Mouse (Mus musculus) thymus, postnatal 0 days (tissue): Measurements from ENCODE around the gene Sapcd1. TPM values are rescaled to one million over a fixed set of nuclear protein-coding genes. Genes with fewer than 3 reads are reported as not detected.

Source experiments
- DNase-seq: peaks from one replicate; pipeline ENCODE4 v3.0.0-alpha.2; 2015; ENCODE audit warnings: low spot score
- polyA plus RNA-seq: library from polyadenylated mRNA; unstranded; fragments of >200 nt; fragmentation: Nextera tagmentation; extraction: Ambion mirVana; gene quantifications from 2 replicates; pipeline ENCODE4 v1.2.1, GENCODE M21; 2015

The Sapcd1 gene
- polyA plus RNA-seq: 18.2 and 22.5 TPM in 2 replicates

- DNase-seq: peak; percentile 36
These were observed at the start of gene Sapcd1 for GRCm38 (mm10) chr17:35027277-35028068. Sapcd1 (minus strand) TSS chr17:35028016.

GRCm38 (mm10) chr17:35077285-35077684 lies 49.5 kb upstream of the Sapcd1 start:
- DNase-seq: no peak

- no peak for DNase-seq
These were observed 48.8 kb upstream of the Sapcd1 start, which contains the start of gene Ly6g6e for GRCm38 (mm10) chr17:35076507-35077176. Ly6g6e (plus strand) TSS chr17:35076902.

GRCm38 (mm10) chr17:35074097-35074496 lies 46.3 kb upstream of the Sapcd1 start:
- DNase-seq: peak; percentile 46

GRCm38 (mm10) chr17:35071454-35071853 lies 43.6 kb upstream of the Sapcd1 start:
- no peak for DNase-seq

- peak; percentile 82 for DNase-seq
These were observed 42.9 kb upstream of the Sapcd1 start for GRCm38 (mm10) chr17:35070556-35071229.

- DNase-seq: no peak
These were observed 40.5 kb upstream of the Sapcd1 start for GRCm38 (mm10) chr17:35068213-35068914.

- no peak for DNase-seq
These were observed 38.3 kb upstream of the Sapcd1 start, which contains the start of gene Mpig6b for GRCm38 (mm10) chr17:35066084-35066483. Mpig6b (minus strand) TSS chr17:35066184.

- DNase-seq: no peak
These were observed 37.4 kb upstream of the Sapcd1 start, which contains the start of gene Ly6g6c for GRCm38 (mm10) chr17:35064951-35065947. Ly6g6c (plus strand) TSS chr17:35065388.

- DNase-seq: no peak
These were observed 36.6 kb upstream of the Sapcd1 start for GRCm38 (mm10) chr17:35064378-35064877.

- no peak for DNase-seq
These were observed 35.6 kb upstream of the Sapcd1 start for GRCm38 (mm10) chr17:35063466-35063865.

GRCm38 (mm10) chr17:35061299-35061698 lies 33.5 kb upstream of the Sapcd1 start:
- no peak for DNase-seq

- DNase-seq: no peak
These were observed 33.0 kb upstream of the Sapcd1 start for GRCm38 (mm10) chr17:35060737-35061297.

GRCm38 (mm10) chr17:35060071-35060470 lies 32.3 kb upstream of the Sapcd1 start:
- DNase-seq: no peak

- DNase-seq: peak; percentile 87
These were observed 31.4 kb upstream of the Sapcd1 start, which contains the start of gene Ddah2 for GRCm38 (mm10) chr17:35058911-35059892. Ddah2 (plus strand) TSS chr17:35059035.

- no peak for DNase-seq
These were observed 30.5 kb upstream of the Sapcd1 start for GRCm38 (mm10) chr17:35058316-35058715.

- DNase-seq: no peak
These were observed 29.3 kb upstream of the Sapcd1 start for GRCm38 (mm10) chr17:35057090-35057489.
